Mouse (Mus musculus) ES-Bruce4 (cell line): ENCODE data around the gene Trp53bp1.

Experiments used
- CTCF ChIP-seq: IDR thresholded peaks from one replicate; pipeline ENCODE4 v1.8.1; 2011; ENCODE audit warnings: low read depth, low read length
- EP300 ChIP-seq: IDR thresholded peaks from 2 replicates; pipeline ENCODE4 v1.6.1; 2011; ENCODE audit warnings: low read depth, low read length; ENCODE audit not compliant: insufficient read depth
- POLR2A ChIP-seq: IDR thresholded peaks from one replicate; pipeline ENCODE4 v1.8.1; 2011; ENCODE audit warnings: low read length; ENCODE audit not compliant: insufficient read depth

- TF ChIP-seq POLR2A, result no peak
- no peak for TF ChIP-seq EP300
- no peak for TF ChIP-seq CTCF
Measured at GRCm38 (mm10) chr2:121296754-121297231, 25.6 kb upstream of the Trp53bp1 start.
